Mouse (Mus musculus): ENCODE measurements at regions not wholly inside any gene's neighbourhood (a gene's known extent, or its start where the extent isn't known, plus 50 kb on each side); places are given as distances from the start of the nearest gene placed in this dataset.

DNA sequence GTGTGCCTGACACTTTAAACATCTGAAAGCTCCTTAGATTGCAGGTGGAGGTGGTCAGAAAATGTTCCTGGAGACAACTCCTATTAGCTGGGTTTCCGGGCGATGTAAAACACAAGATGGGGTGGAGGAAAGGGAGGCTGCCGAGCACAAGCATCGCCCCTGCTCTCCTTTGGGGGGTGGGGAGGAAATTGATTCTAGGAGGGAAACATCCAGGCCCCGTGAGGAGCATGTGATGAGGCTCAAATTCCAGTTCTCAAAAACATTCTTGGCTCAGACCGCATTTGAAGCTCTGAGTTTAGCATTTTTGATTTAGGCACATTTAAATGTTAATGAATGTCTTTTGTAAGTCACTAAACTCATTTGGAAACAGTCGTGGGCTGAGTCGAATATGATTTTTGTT lies 105.5 kb downstream of the Rpl14 start:
- DNase-seq (ENCODE audit: low spot score in 2 of 2) = no peak

DNA sequence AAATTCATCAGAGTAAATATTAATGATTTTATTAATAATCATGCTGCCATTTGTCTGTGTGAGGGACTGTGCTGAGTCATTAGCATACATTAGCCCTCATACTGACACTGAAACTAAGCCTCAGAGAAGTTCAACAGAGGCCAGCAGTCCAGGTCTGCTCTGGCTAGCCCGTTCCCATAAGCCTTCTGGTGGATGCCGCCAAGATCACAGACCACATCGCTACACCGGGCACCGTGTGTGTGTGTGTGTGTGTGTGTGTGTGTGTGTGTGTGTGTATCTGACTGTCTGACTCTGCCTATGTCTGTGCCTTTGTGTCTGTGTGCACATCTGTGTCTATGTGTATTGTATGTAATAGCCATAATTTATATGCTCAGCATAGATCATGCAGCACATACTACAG lies 106.0 kb downstream of the Rpl14 start:
- no peak for DNase-seq (ENCODE audit: low spot score in 2 of 2)

DNA sequence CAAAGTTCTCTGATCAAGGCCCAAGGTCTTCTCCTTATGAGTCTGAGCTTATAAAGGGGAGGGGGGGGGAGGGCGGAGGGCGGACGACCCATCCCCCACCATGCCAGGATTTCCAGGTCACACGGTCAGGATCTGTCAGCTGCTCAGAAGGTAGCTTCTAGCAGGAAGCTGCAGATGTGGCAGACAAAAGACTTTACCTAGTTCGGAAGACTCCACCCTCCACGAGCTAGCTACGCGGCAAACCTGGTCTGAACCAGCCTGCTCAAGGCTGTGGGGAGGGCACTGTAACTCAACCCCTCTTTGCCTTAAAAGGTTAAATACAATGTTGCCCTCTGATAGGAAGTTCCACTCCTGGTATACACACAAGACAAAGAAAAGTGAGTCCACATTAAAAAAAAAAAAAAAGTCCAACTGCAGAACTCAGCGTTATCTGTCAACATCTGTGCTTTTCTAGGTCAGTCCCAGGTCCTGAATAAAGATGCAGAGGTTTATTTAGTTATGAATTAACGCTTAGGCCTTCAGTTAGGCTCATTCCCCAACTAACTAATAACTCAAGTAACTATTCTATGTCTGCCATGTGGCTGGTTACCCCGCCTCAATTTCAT lies 108.7 kb downstream of the Rpl14 start:
- peak; percentile 47 to 51 for DNase-seq (ENCODE audit: low spot score in 2 of 2)

DNA sequence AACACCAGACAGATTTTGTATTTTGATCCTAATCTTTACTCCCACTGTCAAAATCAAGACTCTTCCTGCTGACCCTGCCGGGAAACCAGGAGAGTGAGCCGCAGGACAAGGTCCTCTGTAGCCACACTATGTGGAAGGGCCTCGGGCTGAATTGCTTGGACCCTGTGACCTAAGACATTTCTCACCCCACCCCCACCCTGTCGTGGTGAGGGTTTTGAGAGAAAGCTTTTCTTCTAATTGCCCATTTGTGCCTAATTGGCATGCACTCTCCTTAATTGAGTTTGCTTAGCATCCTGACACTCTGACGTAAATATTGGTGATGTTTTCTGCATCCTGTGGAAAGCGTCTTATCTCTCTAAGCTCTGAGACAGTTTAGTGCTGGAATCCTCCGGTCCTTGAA lies 110.2 kb downstream of the Rpl14 start:
- DNase-seq (ENCODE audit: low spot score in 2 of 2) = no peak

DNA sequence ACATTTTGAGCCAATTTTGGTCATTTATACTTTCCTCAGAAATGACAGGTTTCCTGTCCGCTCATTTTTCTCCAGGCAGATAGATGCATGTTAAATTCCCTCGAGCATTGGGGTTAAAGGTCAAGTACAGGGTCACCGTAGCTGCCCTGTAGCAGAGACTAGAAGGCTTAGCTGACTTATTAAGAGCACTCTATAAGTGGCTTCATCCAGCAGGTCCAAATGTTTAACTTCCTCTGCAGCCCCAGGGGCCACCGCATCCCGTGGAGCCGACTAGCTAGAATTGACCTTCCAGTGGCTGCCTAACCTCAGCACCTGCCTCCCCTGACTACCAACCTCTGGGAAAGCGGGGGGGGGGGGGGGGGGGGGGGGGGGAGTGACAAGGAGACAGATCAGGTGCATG lies 114.7 kb downstream of the Rpl14 start:
- no peak for DNase-seq (ENCODE audit: low spot score in 2 of 2)

DNA sequence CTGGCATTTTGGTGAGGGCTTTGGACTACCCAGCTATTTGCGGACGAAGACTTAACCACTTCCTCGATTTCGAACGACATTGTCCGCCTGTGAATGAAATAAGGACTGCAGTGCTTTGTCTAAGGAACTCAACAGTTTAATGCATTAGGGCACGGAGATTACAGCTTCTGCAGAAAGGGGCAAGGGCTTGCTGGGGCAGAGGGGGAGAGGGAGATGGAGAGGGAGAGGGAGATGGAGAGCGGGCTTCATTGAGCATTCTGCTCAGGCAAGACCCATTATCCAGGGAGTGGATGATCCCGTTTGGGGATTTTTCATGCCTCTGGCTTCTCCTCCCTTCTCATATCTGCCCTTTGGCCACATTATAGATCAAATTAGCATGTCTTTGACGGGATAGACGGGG lies 117.8 kb downstream of the Rpl14 start:
- no peak for DNase-seq (ENCODE audit: low spot score in 2 of 2)

DNA sequence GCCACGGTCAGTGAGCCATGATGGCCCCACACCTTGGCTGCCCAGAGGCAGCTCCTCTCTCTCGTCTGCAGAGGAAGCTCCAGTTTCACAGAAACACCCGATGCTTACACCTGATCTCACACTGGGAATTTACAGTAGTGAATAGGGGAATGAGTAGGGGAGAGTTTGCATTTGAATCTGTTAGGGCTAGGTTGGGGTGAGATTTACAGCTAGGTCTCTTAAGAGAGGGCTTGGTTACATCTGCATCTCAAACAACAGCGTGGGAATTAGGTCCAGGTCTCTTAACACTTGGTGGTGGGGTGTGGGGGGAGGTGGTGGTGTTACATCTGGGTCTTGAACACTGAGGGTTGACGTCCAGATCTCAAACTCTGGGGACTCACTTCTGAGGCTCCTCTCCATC lies 119.3 kb downstream of the Rpl14 start:
- DNase-seq (ENCODE audit: low spot score in 2 of 2) = no peak

DNA sequence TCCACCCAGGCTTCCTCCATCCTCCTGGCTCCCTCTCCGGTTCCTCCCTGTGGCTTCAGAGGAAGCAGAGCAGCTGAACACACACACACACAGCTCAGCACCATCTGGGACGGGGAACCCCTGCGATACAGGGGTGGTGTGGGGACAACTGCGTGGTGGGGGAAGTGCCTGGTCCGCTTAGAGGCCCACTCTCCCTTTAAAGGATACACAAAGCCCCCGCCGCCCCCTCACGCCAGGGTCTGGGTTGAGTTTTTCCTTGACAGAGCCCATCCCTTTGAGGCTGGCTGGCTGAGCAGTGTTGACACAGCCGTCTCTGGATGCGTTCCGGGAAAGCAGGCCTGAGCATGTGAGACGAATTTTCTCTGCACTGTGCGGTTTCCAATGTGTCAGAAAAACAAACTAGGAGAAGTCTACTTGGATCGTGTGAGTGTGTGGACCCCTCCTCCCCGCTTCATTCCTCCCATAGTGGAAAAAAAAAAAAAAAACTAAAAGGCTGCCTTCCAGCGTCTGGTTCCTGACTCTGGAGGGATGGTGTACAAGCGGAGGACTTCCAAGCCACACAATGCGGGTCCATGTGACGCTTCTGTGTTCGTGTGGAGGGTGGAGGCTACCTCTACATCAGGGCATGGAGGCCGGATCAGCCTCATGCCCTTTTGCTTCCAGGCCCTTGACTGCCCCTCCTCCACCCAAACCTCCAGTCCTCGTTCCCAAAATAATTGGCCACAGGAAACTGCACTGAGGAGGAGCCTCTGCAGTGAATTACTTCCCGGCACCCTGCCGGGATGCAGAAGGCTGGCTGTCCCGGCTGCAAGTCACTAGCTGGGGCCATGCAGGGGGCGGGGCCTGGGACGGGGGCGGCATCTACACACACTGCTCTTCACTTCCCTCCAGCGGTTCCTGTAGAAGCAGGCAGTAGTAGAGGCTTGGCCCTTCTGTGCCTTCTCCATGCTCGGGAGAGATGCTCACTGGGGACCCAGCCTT lies 120.0 kb downstream of the Rpl14 start:
- DNase-seq (ENCODE audit: low spot score in 2 of 2) = peak; percentile 77 to 81

DNA sequence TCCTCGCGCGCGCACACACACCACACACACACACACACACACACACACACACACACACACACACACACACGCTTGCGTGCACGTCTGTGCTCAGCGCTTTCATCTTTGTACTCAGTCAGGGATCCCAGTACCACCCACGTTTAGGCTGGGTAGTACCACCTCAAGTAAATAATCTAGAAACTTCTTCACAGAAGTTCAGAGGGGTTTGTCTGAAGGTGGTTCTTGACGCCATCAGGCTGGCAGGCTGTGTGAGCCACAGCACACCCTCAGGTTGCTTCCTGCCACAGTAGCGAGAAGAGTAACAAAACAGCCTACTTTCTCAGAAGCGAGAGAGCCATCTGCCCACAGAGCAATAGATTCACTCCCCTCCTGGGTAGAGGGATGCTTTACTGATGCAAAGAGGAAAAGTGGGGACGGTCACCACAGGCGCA lies 120.7 kb downstream of the Rpl14 start:
- peak in 1 of 2 experiments; percentile 29 for DNase-seq (ENCODE audit: low spot score in 2 of 2)

DNA sequence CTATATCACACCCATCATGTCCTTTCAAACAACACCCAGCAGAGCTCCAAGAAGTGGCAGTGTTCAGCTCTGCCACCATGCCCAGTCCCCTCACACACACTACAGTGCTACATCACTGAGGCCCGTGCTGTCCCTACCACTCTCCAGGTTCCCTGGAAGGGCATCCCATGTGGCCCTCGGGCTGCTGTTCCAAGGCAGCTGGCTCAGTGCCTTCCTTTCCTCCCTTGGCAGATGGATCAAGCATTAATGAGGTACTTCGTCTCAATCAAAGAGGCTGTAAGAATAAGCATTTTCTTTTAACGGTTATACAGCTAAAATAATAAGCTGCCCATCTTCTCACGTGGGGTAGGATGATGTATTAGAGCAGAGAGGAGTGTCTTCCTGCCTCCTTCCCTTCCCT lies 123.2 kb downstream of the Rpl14 start:
- no peak for DNase-seq (ENCODE audit: low spot score in 2 of 2)

DNA sequence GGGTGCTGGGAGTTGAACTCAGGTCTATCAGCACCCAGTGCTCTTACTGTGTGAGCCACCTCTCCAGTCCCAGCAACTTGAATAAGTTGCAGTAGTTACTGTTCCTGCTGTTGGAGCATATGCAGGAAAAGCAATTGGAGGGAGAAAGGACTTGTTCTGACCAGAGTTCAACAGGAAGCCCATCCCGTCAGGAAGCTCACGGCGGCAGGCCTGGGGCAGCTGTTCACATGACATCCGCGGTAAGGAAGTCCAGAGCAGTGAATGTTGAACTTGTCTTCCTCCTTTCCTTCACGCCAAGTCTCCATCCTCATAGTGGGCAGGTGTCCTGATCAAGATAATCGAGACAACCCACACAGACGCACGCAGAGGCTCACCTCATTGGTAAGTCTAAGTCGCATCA lies 124.7 kb downstream of the Rpl14 start:
- no peak for DNase-seq (ENCODE audit: low spot score in 2 of 2)

DNA sequence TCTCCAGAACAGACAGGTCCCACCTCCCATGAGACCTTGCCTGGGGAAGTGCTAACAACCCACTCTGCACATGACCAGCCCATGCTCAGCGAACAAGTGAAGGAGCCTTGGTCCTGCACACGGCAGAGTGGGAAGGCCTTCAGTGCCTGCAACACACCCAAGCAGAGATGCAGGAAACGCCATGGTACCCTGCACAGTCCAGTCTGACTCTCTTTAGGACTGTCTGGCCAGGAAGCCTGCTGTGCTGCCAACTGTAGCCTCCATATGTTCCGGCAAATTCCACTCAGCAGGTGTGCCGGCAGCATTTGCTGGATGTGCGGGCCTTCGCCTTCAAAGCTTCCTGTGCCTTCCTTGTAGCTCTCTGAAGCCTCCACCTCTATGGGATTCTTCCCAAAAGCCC lies 126.5 kb downstream of the Rpl14 start:
- DNase-seq (ENCODE audit: low spot score in 2 of 2) = no peak

DNA sequence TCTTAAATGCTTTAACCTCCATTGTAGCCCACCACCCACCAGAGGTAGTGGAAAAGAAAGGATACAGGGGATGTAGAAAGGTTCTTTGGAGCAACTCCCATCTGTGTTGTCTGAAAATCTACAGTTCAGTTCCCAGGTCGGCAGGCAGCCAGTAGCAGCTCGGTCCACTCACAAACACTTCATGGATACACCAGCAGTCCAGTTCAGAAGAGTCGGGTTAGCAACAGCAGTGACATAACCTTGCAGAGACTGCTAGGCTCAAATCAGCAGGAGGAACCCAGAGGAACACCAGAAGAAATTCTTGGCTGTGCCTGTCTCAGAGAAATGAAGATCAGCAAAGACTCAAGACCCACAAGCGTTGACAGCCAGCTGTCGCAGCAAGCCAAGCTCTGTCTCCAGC lies 128.5 kb downstream of the Rpl14 start:
- no peak for DNase-seq (ENCODE audit: low spot score in 2 of 2)

DNA sequence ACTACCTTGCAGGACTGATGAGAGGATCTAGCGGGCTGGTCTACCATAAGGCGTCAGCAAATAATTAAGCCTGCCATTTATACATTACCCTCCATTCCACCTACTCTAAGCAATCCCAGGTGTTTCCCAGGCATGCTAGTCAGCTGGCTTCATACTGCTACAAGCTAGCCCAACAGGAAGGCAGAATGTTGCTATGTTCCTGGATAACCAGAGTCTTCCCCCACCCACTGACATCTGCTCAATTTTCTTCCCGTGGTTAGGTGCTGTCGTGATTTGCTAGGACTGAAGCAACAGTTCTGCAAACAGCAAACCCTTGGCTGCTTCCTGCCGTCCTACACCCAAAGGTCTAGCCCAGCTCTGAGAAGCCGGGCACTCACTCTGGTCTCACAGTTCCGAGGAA lies 131.6 kb downstream of the Rpl14 start:
- DNase-seq (ENCODE audit: low spot score in 2 of 2) = no peak

DNA sequence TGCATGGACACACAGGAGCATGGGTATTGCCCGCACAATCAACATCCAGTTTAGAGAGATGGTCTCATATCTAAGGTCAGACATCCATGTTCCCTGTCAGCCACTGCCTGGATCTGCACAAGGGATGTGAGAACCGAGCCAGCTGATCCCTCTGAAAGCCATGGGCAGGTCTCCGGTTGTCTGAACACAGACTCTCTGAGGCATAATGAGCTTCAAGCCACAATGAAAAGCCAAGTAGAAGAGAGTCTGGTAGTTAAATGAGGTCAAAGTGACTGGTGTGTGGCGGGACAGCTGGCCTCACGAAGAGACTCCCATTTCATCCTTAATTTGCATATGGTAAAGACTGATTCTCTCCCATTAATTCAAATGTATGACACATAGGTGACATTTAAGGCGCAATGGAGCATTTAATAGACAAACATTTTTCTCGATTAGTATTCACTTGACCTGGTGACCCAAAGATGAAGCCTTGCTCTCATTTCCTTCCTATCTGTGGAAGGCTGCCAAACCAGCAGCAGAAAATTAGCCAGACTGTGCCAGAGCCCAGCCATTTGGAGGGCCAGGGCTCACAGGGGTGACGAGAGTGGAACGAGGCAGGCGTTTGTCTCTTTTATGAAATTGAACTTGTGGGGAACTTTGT lies 132.2 kb downstream of the Rpl14 start:
- DNase-seq (ENCODE audit: low spot score in 2 of 2) = no peak

DNA sequence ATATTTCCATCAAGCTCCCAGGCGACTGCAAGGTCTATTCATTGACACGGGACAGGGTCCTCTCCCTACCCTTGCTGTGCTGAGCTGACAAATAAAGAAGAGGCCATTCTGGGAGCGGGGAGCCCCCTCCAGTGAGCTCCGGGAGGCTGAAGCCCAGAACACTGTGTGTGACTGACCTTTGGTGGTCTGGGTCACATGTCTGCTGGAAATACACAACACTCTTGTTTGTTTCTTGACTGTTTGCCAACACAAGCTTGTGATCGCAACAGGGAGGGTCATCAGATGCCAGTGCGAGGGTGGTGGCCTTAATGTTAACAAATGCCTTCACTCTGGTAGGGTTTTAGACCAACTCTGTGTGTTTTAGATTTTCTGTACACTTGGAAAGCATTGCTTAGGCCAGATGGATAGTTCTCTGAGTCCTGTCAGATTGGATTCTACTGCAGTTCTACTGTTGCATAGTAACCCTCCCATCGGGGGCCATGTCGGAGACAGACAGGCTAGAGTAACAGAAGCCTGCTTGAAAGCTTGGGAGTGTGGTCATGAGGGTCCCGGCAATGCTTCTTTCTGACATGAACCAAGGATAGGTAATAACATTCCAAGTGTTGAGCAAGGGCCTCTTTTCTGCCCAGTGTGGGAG lies 135.4 kb downstream of the Rpl14 start:
- no peak for DNase-seq (ENCODE audit: low spot score in 2 of 2)

DNA sequence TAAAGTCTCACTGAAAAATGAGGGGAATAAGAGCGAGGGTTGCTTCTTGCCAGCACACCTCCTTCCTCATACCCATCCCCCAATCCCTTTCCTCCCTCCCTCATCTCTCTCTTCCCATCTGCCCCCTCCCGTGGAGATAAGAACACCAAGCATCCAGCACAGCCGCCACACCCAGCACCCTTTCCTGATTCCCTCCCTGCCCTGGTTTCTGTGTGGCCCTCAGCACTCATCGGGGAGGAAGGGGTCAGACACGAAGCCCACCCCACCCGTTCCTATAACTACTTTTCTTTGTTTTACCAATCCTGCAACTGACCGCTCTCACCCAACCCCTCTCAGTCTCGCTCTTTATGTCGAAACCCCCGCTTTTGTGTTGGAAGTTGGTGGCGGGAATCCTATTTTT lies 137.3 kb downstream of the Rpl14 start:
- DNase-seq (ENCODE audit: low spot score in 2 of 2) = no peak

DNA sequence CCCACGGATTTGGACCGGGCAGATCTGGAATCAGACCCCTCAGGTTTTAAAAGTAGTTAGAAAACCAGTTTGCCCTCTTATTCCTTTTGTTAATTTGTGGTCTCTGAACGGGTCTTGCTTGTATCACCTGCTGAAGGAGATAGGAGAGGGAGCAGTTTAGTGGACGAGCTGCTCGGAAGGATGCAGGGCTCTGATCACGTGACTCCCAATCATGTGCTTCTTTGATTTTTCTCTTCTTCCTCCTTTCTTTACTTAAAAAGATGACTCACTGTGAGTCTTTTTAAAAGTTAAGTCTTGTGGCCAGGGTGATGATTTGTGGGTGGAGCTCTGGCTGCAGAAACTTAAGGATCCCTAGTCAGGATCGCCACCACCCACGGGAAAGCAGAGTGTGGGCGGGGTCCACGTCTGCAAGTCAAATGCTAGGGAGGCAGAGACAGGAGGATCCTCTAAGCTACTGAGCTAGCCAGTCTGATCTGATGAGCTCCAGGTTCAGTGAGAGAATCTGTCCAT lies 138.0 kb downstream of the Rpl14 start:
- no peak for DNase-seq (ENCODE audit: low spot score in 2 of 2)

DNA sequence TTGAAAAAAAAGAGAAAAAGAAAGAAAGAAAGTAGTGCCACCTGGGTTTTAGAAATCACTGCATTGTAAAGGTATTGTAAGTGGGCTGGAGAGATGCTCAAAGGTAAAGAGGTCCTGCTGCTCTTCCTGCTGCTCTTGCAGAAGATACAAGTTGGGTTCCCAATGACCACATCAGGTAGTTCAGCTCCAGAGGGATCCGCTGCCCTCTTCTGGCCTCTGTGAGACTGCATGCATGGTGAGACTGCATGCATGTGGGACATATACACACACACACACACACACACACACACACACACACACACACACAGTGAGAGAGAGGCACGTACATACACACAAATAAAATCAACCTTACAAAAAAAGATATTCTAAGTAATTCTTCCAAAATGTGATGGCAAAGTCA lies 141.7 kb downstream of the Rpl14 start:
- no peak for DNase-seq (ENCODE audit: low spot score in 2 of 2)

DNA sequence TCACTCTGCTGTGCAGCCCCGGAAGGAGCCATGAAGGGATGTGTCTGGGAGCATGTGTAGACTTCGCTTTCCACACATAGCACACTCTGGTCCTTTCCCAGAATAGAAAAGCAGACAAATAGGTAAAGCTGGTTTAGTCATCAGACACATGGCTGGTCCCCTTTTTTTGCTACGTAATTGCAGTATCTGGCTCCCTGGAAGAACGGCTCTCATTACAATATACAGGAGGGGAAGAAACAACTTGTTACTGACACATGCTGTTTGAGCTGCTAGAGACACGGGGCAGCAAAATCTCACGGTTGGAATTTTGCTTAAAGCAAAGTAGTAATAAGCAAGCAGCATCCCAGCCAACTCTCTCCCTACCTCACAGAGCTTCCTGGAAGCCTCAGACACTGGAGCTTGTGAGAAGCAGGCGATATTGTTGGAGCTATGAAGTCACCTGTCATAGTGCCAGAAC lies 144.4 kb downstream of the Rpl14 start:
- no peak for DNase-seq (ENCODE audit: low spot score in 2 of 2)

DNA sequence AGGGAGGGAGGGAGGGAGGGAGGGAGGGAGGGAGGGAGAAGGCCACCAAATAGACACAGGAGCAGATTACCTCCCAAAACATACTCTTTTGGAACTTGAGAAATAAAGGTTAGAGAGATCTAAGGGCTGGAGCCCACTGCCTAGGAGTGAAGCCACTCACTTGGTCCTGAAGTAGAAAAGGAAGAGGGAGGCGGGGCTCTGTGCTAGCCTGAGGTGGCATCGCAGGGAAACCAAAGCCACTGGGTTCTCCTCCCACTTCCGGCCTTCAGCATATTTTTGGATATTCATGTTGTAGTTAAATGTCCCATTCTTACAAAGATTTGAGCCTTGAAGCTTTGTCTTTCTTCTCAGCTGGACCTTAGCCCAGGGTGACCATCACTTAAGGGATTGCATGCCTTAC lies 147.6 kb downstream of the Rpl14 start:
- no peak for DNase-seq (ENCODE audit: low spot score in 2 of 2)
